Mouse (Mus musculus): ENCODE results near the gene Sertad2.

Sertad2 gene

GRCm38 (mm10) chr11:20604119-20604518, 61.1 kb downstream of the Sertad2 start:
- no peak for DNase-seq

GRCm38 (mm10) chr11:20605613-20606012, 62.6 kb downstream of the Sertad2 start:
- no peak for DNase-seq

- DNase-seq = no peak
Observed at GRCm38 (mm10) chr11:20608442-20608841, 65.4 kb downstream of the Sertad2 start.

- DNase-seq = no peak
Observed at GRCm38 (mm10) chr11:20613223-20613622, 70.2 kb downstream of the Sertad2 start.

- DNase-seq = peak; percentile 34 to 59
Observed at GRCm38 (mm10) chr11:20616103-20616502, 73.0 kb downstream of the Sertad2 start.

GRCm38 (mm10) chr11:20627146-20627545, 84.1 kb downstream of the Sertad2 start:
- no peak for DNase-seq

GRCm38 (mm10) chr11:20628216-20628615, 85.2 kb downstream of the Sertad2 start:
- DNase-seq = no peak

GRCm38 (mm10) chr11:20629700-20630099, 86.6 kb downstream of the Sertad2 start:
- DNase-seq = no peak

- peak; percentile 96 for DNase-seq
Observed at GRCm38 (mm10) chr11:20631026-20631940, 88.2 kb downstream of the Sertad2 start.

- DNase-seq = peak; percentile 67 to 76
Observed at GRCm38 (mm10) chr11:20631941-20632618, 89.0 kb downstream of the Sertad2 start.

- peak; percentile 41 to 56 for DNase-seq
Observed at GRCm38 (mm10) chr11:20632619-20632965, 89.5 kb downstream of the Sertad2 start.

- no peak for DNase-seq
Observed at GRCm38 (mm10) chr11:20634543-20634942, 91.5 kb downstream of the Sertad2 start.

GRCm38 (mm10) chr11:20635646-20636045, 92.6 kb downstream of the Sertad2 start:
- DNase-seq = no peak

- no peak for DNase-seq
Observed at GRCm38 (mm10) chr11:20636114-20636513, 93.1 kb downstream of the Sertad2 start.

- no peak for DNase-seq
Observed at GRCm38 (mm10) chr11:20637060-20637459, 94.0 kb downstream of the Sertad2 start.

GRCm38 (mm10) chr11:20638841-20639240, 95.8 kb downstream of the Sertad2 start:
- DNase-seq = peak; percentile 30 to 53

GRCm38 (mm10) chr11:20639918-20640447, 96.9 kb downstream of the Sertad2 start:
- DNase-seq = no peak

- no peak for DNase-seq
Observed at GRCm38 (mm10) chr11:20642321-20642720, 99.3 kb downstream of the Sertad2 start.

GRCm38 (mm10) chr11:20643161-20643560, 100.1 kb downstream of the Sertad2 start:
- no peak for DNase-seq

- no peak for DNase-seq
Observed at GRCm38 (mm10) chr11:20644166-20644565, 101.1 kb downstream of the Sertad2 start.

- no peak for DNase-seq
Observed at GRCm38 (mm10) chr11:20644872-20645271, 101.8 kb downstream of the Sertad2 start.

- no peak for DNase-seq
Observed at GRCm38 (mm10) chr11:20645521-20645920, 102.5 kb downstream of the Sertad2 start.

- DNase-seq = no peak
Observed at GRCm38 (mm10) chr11:20646142-20646541, 103.1 kb downstream of the Sertad2 start.

Measured in thymus, adult 18-20 months (tissue).